ENCODE assay signal across 18 mouse cellular contexts in the genomic region with DNA sequence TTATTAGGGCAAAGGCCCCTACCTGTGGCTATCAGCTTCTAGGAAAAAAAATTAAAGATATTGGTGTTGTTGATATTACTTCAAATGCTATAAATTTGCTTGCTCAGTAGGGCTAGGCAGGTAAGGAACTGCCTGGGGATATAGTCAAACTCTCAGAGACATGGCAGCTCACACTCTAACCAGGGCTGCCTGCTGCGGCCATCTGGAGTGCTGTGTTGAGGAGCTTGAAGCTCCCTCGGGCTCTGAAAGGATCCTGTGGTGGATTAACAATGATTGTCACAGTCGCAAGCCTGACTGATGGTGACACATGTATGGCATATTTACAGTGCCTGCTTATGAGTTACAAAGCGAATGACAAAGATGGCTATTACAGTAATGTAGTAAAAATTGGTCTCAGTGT.
DNase-seq lines count a peak whose midpoint lies in the region; ATAC-seq and TF ChIP-seq lines count a peak whose summit lies in the region.
"Had no signal": no experiment of that assay in that cellular context is flagged by ENCODE, and none has a peak within 500 bp of the region (broad histone marks: within the 10 kb centered on the region; RNA-seq: fewer than 3 reads in every experiment).

No protein-coding gene starts in this region.

- TF ChIP-seq CTCF in hindbrain, postnatal 0 days (IDR thresholded peaks at IDR 0.05; ENCODE audit: low read depth) = no peak

- peak; percentile 54 for DNase-seq in embryonic facial prominence, embryonic 14.5 days (ENCODE audit: low spot score)
- no peak for DNase-seq in embryonic facial prominence, embryonic 10.5 days (ENCODE audit: low spot score)
- peak; percentile 34 for DNase-seq in left cerebral cortex, postnatal 4 days
- no peak for DNase-seq in left cerebral cortex, postnatal 10 days (ENCODE audit: extremely low spot score in 1 of 2, low spot score in 2 of 2)
- DNase-seq in hindbrain, postnatal 0 days (ENCODE audit: low spot score) = peak; percentile 33
- DNase-seq in lung, adult 18-20 months = no peak
- DNase-seq: gastrocnemius, postnatal 25 days; heart, adult 2 months; heart, postnatal 36 days; kidney, adult 9 months; kidney, postnatal 25 days; liver; lung, postnatal 14 days; right cerebral cortex, adult 18-20 months; thymus, postnatal 36 days had no signal

- no peak overlapping the region for H3K27ac ChIP-seq in embryonic facial prominence, embryonic 14.5 days (replicated peaks; ENCODE audit: low read depth, low read length)
- H3K27ac ChIP-seq in embryonic facial prominence, embryonic 10.5 days (replicated peaks) = no peak overlapping the region
- no peak overlapping the region for H3K27ac ChIP-seq in forebrain, embryonic 15.5 days (replicated peaks)
- peak overlapping the region; percentile 42; the same call in 1 of the 2 replicates for H3K27ac ChIP-seq in hindbrain, postnatal 0 days
- H3K27ac ChIP-seq: embryonic facial prominence, embryonic 13.5 days; heart, adult 2 months; intestine, embryonic 15.5 days had no signal

- no peak overlapping the region for H3K4me2 ChIP-seq in embryonic facial prominence, embryonic 14.5 days (ENCODE audit: low read depth, low read length)
- no peak overlapping the region for H3K4me2 ChIP-seq in forebrain, embryonic 15.5 days (replicated peaks)
- H3K4me2 ChIP-seq in hindbrain, postnatal 0 days (ENCODE audit: low read depth, low read length) = no peak overlapping the region
- H3K4me2 ChIP-seq: embryonic facial prominence, embryonic 13.5 days; intestine, embryonic 15.5 days had no signal

- ATAC-seq in embryonic facial prominence, embryonic 14.5 days (ENCODE audit: low read depth) = peak; percentile 35; the same call in 1 of the 2 replicates
- ATAC-seq in forebrain, embryonic 15.5 days (replicated peaks) = 0 out of 2 replicates have a peak, but pooled peaks have one; percentile 38
- no peak for ATAC-seq in hindbrain, postnatal 0 days
- ATAC-seq: intestine, embryonic 15.5 days had no signal

- H3K36me3 ChIP-seq in embryonic facial prominence, embryonic 14.5 days (ENCODE audit: control insufficient read depth, insufficient read depth, low read length) = no peaks in the 10 kb centered on the region
- H3K36me3 ChIP-seq in embryonic facial prominence, embryonic 10.5 days (replicated peaks) = no peaks in the 10 kb centered on the region
- H3K36me3 ChIP-seq in forebrain, embryonic 15.5 days = no peaks in the 10 kb centered on the region
- H3K36me3 ChIP-seq in hindbrain, postnatal 0 days (ENCODE audit: insufficient read depth, low read length) = no peaks in the 10 kb centered on the region
- H3K36me3 ChIP-seq: embryonic facial prominence, embryonic 13.5 days; intestine, embryonic 15.5 days had no signal

- peaks cover 6% of the 10 kb centered on the region; the same call in 1 of the 2 replicates for H3K4me1 ChIP-seq in embryonic facial prominence, embryonic 14.5 days (ENCODE audit: control insufficient read depth, insufficient read depth, low read length)
- peaks cover 10% of the 10 kb centered on the region for H3K4me1 ChIP-seq in embryonic facial prominence, embryonic 10.5 days
- peaks cover 24% of the 10 kb centered on the region for H3K4me1 ChIP-seq in forebrain, embryonic 15.5 days
- peaks cover 9% of the 10 kb centered on the region; the same call in 1 of the 2 replicates for H3K4me1 ChIP-seq in hindbrain, postnatal 0 days (ENCODE audit: insufficient read depth, low read length)

- no peaks in the 10 kb centered on the region for H3K27me3 ChIP-seq in embryonic facial prominence, embryonic 14.5 days (replicated peaks; ENCODE audit: control insufficient read depth, insufficient read depth, low read length)
- no peaks in the 10 kb centered on the region for H3K27me3 ChIP-seq in embryonic facial prominence, embryonic 10.5 days (replicated peaks; ENCODE audit: low read depth, poor library complexity, severe bottlenecking)
- H3K27me3 ChIP-seq in forebrain, embryonic 15.5 days = peaks cover 10% of the 10 kb centered on the region
- no peaks in the 10 kb centered on the region for H3K27me3 ChIP-seq in hindbrain, postnatal 0 days (ENCODE audit: insufficient read depth, low read length)
- H3K27me3 ChIP-seq: embryonic facial prominence, embryonic 13.5 days; intestine, embryonic 15.5 days had no signal

- no peaks in the 10 kb centered on the region for H3K9me3 ChIP-seq in embryonic facial prominence, embryonic 14.5 days (ENCODE audit: control insufficient read depth, low read length)
- H3K9me3 ChIP-seq in embryonic facial prominence, embryonic 10.5 days = no peaks in the 10 kb centered on the region
- no peaks in the 10 kb centered on the region for H3K9me3 ChIP-seq in forebrain, embryonic 15.5 days
- no peaks in the 10 kb centered on the region for H3K9me3 ChIP-seq in hindbrain, postnatal 0 days (ENCODE audit: low read length)
- H3K9me3 ChIP-seq: embryonic facial prominence, embryonic 13.5 days; intestine, embryonic 15.5 days had no signal

- WGBS in embryonic facial prominence, embryonic 14.5 days = 61% methylated on average over 4 of the region's 4 CpGs
- 64% methylated on average over 4 of the region's 4 CpGs for WGBS in embryonic facial prominence, embryonic 10.5 days
- 39% methylated on average over 4 of the region's 4 CpGs for WGBS in forebrain, embryonic 15.5 days
- WGBS in hindbrain, postnatal 0 days = 46% methylated on average over 4 of the region's 4 CpGs

- H3K9ac ChIP-seq in embryonic facial prominence, embryonic 14.5 days (ENCODE audit: low read depth, low read length) = no peak overlapping the region
- H3K9ac ChIP-seq in forebrain, embryonic 15.5 days (replicated peaks) = no peak overlapping the region
- no peak overlapping the region for H3K9ac ChIP-seq in hindbrain, postnatal 0 days (replicated peaks; ENCODE audit: low read length)
- H3K9ac ChIP-seq: embryonic facial prominence, embryonic 13.5 days; intestine, embryonic 15.5 days had no signal

- intact Hi-C loops in left cerebral cortex, postnatal 4 days (cut with DNase I) = no loop called here
- intact Hi-C loops in left cerebral cortex, postnatal 10 days (cut with DNase I) = no loop called here

- no peak overlapping the region for H3K4me3 ChIP-seq in embryonic facial prominence, embryonic 14.5 days (ENCODE audit: low read depth, low read length)
- no peak overlapping the region for H3K4me3 ChIP-seq in embryonic facial prominence, embryonic 10.5 days
- H3K4me3 ChIP-seq in forebrain, embryonic 15.5 days = no peak overlapping the region
- H3K4me3 ChIP-seq in hindbrain, postnatal 0 days (ENCODE audit: low read length) = no peak overlapping the region
- H3K4me3 ChIP-seq: embryonic facial prominence, embryonic 13.5 days; heart, adult 2 months; intestine, embryonic 15.5 days had no signal

Comparison
In these comparisons a context has a peak if more than half of its experiments do, and no peak if none do; other contexts are left out.
1. DNase-seq: peak in embryonic facial prominence, embryonic 14.5 days (single experiment), left cerebral cortex, postnatal 4 days (single experiment) and hindbrain, postnatal 0 days (single experiment); none in embryonic facial prominence, embryonic 10.5 days (single experiment), left cerebral cortex, postnatal 10 days (0 of 2) and lung, adult 18-20 months (0 of 2).